In the genomic region with DNA sequence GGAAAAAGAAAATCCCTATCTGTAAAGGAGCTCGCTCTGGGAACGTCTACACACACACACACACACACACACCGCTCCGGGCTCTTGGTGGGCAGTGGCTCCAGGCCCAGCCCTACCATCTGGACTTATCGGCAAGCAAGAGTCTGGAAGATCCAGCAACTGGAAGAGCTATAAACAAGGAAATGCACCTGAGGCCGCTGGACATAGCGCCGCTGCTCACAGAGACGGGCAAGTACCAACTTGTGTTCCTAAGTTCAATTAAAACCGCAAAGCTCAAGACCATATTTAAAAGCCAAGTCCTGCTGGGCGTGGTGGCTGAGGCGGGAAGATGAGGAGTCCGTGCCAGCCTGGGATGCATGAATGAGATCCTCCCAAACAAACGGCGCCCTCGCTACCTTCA, we compare ENCODE assay signal across 17 mouse cellular contexts. TPM values are rescaled to one million over a fixed set of nuclear protein-coding genes. Genes with fewer than 3 reads are reported as not detected.
DNase-seq lines count a peak whose midpoint lies in the region; ATAC-seq and TF ChIP-seq lines count a peak whose summit lies in the region.
"Had no signal": no experiment of that assay in that cellular context is flagged by ENCODE, and none has a peak within 500 bp of the region (broad histone marks: within the 10 kb centered on the region; RNA-seq: fewer than 3 reads in every experiment).

No protein-coding gene starts in this region.

- no peaks in the 10 kb centered on the region for H3K9me3 ChIP-seq in kidney, embryonic 16.5 days (ENCODE audit: low read length)
- no peaks in the 10 kb centered on the region for H3K9me3 ChIP-seq in embryonic facial prominence, embryonic 14.5 days (ENCODE audit: control insufficient read depth, low read length)
- H3K9me3 ChIP-seq in forebrain, embryonic 13.5 days (replicated peaks), result no peaks in the 10 kb centered on the region
- H3K9me3 ChIP-seq: hindbrain, embryonic 12.5 days; liver, embryonic 15.5 days; stomach, embryonic 15.5 days had no signal

- no peak overlapping the region for H3K9ac ChIP-seq in kidney, embryonic 16.5 days (replicated peaks; ENCODE audit: low read length)
- no peak overlapping the region for H3K9ac ChIP-seq in embryonic facial prominence, embryonic 14.5 days (ENCODE audit: low read depth, low read length)
- H3K9ac ChIP-seq in forebrain, embryonic 13.5 days, result no peak overlapping the region
- H3K9ac ChIP-seq: forebrain, postnatal 0 days; hindbrain, embryonic 12.5 days; liver, embryonic 15.5 days; stomach, embryonic 15.5 days had no signal

- H3K36me3 ChIP-seq in kidney, adult 2 months (ENCODE audit: control insufficient read depth, insufficient read depth, low read length), result no peaks in the 10 kb centered on the region
- H3K36me3 ChIP-seq in kidney, embryonic 16.5 days (ENCODE audit: insufficient read depth, low read length), result no peaks in the 10 kb centered on the region
- no peaks in the 10 kb centered on the region for H3K36me3 ChIP-seq in embryonic facial prominence, embryonic 14.5 days (ENCODE audit: control insufficient read depth, insufficient read depth, low read length)
- H3K36me3 ChIP-seq in forebrain, embryonic 13.5 days (ENCODE audit: poor library complexity, severe bottlenecking), result no peaks in the 10 kb centered on the region
- H3K36me3 ChIP-seq: hindbrain, embryonic 12.5 days; liver, embryonic 15.5 days; stomach, embryonic 15.5 days had no signal

- TF ChIP-seq CTCF in kidney, adult 2 months (conservative IDR thresholded peaks at IDR 0.05; ENCODE audit: insufficient read depth, insufficient read length, low read depth, low read length), result no peak
- no peak for TF ChIP-seq CTCF in cerebellum, adult 2 months (IDR thresholded peaks at IDR 0.05; ENCODE audit: borderline replicate concordance, insufficient read depth, low read depth, low read length)

- H3K4me2 ChIP-seq in kidney, embryonic 16.5 days (replicated peaks; ENCODE audit: low read depth, low read length), result no peak overlapping the region
- no peak overlapping the region for H3K4me2 ChIP-seq in embryonic facial prominence, embryonic 14.5 days (ENCODE audit: low read depth, low read length)
- H3K4me2 ChIP-seq in forebrain, embryonic 13.5 days, result no peak overlapping the region
- H3K4me2 ChIP-seq: hindbrain, embryonic 12.5 days; liver, embryonic 15.5 days; midbrain, embryonic 11.5 days; stomach, embryonic 15.5 days had no signal

- no peak for ATAC-seq in kidney, embryonic 16.5 days (ENCODE audit: low FRiP score, low TSS enrichment)
- ATAC-seq in embryonic facial prominence, embryonic 14.5 days (ENCODE audit: low read depth), result no peak
- ATAC-seq in forebrain, embryonic 13.5 days, result no peak
- ATAC-seq: forebrain, postnatal 0 days had no signal

- 40% methylated on average over 16 of the region's 16 CpGs for WGBS in kidney, adult 2 months
- WGBS in kidney, embryonic 16.5 days, result 80% methylated on average over 16 of the region's 16 CpGs
- WGBS in cerebellum, adult 2 months, result 11% methylated on average over 16 of the region's 16 CpGs
- 82% methylated on average over 16 of the region's 16 CpGs for WGBS in embryonic facial prominence, embryonic 14.5 days
- WGBS in forebrain, embryonic 13.5 days, result 85% methylated on average over 16 of the region's 16 CpGs

- H3K27me3 ChIP-seq in kidney, adult 2 months (replicated peaks; ENCODE audit: control insufficient read depth, insufficient read depth, low read length), result no peaks in the 10 kb centered on the region
- H3K27me3 ChIP-seq in kidney, embryonic 16.5 days (ENCODE audit: insufficient read depth, low read length), result no peaks in the 10 kb centered on the region
- no peaks in the 10 kb centered on the region for H3K27me3 ChIP-seq in cerebellum, adult 2 months (ENCODE audit: control insufficient read depth, insufficient read depth, low read length)
- no peaks in the 10 kb centered on the region for H3K27me3 ChIP-seq in embryonic facial prominence, embryonic 14.5 days (replicated peaks; ENCODE audit: control insufficient read depth, insufficient read depth, low read length)
- no peaks in the 10 kb centered on the region for H3K27me3 ChIP-seq in forebrain, embryonic 13.5 days
- H3K27me3 ChIP-seq: hindbrain, embryonic 12.5 days; liver, embryonic 15.5 days; stomach, embryonic 15.5 days had no signal

- no peak for TF ChIP-seq POLR2A in kidney, adult 2 months (IDR thresholded peaks at IDR 0.05; ENCODE audit: low read depth, low read length)
- TF ChIP-seq POLR2A in cerebellum, adult 2 months (IDR thresholded peaks at IDR 0.05; ENCODE audit: borderline replicate concordance, insufficient read depth, low read length), result no peak

- H3K4me1 ChIP-seq in kidney, adult 2 months (ENCODE audit: control insufficient read depth, insufficient read depth, low read length), result peaks cover 50% of the 10 kb centered on the region
- peaks cover 56% of the 10 kb centered on the region for H3K4me1 ChIP-seq in kidney, embryonic 16.5 days (ENCODE audit: insufficient read depth, low read length)
- H3K4me1 ChIP-seq in cerebellum, adult 2 months (ENCODE audit: control insufficient read depth, insufficient read depth, low read length), result peaks cover 49% of the 10 kb centered on the region
- H3K4me1 ChIP-seq in embryonic facial prominence, embryonic 14.5 days (ENCODE audit: control insufficient read depth, insufficient read depth, low read length), result peaks cover 42% of the 10 kb centered on the region
- H3K4me1 ChIP-seq in forebrain, embryonic 13.5 days, result peaks cover 30% of the 10 kb centered on the region

- H3K27ac ChIP-seq in kidney, adult 2 months (ENCODE audit: insufficient read depth, low read depth, low read length), result peak overlapping the region; percentile 6; the same call in 1 of the 2 replicates
- no peak overlapping the region for H3K27ac ChIP-seq in kidney, embryonic 16.5 days (ENCODE audit: low read length)
- H3K27ac ChIP-seq in cerebellum, adult 2 months (ENCODE audit: insufficient read depth, low read length), result no peak overlapping the region
- H3K27ac ChIP-seq in embryonic facial prominence, embryonic 14.5 days (replicated peaks; ENCODE audit: low read depth, low read length), result no peak overlapping the region
- H3K27ac ChIP-seq in forebrain, embryonic 13.5 days, result no peak overlapping the region
- H3K27ac ChIP-seq: hindbrain, embryonic 12.5 days; liver, embryonic 15.5 days had no signal

- H3K4me3 ChIP-seq in kidney, adult 2 months (ENCODE audit: insufficient read depth, low read depth, low read length), result no peak overlapping the region
- H3K4me3 ChIP-seq in kidney, embryonic 16.5 days (ENCODE audit: low read length), result no peak overlapping the region
- H3K4me3 ChIP-seq in cerebellum, adult 2 months (replicated peaks; ENCODE audit: insufficient read depth, low read depth, low read length), result peak overlapping the region; percentile 31
- no peak overlapping the region for H3K4me3 ChIP-seq in embryonic facial prominence, embryonic 14.5 days (ENCODE audit: low read depth, low read length)
- H3K4me3 ChIP-seq in forebrain, embryonic 13.5 days, result no peak overlapping the region
- H3K4me3 ChIP-seq: hindbrain, embryonic 12.5 days; liver, embryonic 15.5 days; stomach, embryonic 15.5 days had no signal

- no peak for DNase-seq in kidney, adult 2 months
- DNase-seq in brain, adult 2 months (ENCODE audit: low read depth, low spot score), result peak; percentile 84
- peak; percentile 73 to 77 for DNase-seq in cerebellum, adult 2 months
- DNase-seq in embryonic facial prominence, embryonic 14.5 days (ENCODE audit: low spot score), result peak; percentile 44
- no peak for DNase-seq in spleen, adult 12 weeks (ENCODE audit: low spot score)
- DNase-seq in thymus, postnatal 25 days, result no peak
- DNase-seq: adrenal gland, postnatal 25 days; B cell, adult 2 months; forebrain, postnatal 0 days; kidney, adult 11 months; thymus, postnatal 14 days had no signal

RNA-seq across cellular contexts. Expression of a gene that starts 16.8 kb away (rescaled TPM):
- polyA plus RNA-seq in kidney, adult 2 months (2012; rRNA removed), result 164 and 208 TPM in 2 replicates
- polyA plus RNA-seq in kidney, embryonic 16.5 days (2015; fragmentation: Nextera tagmentation; extraction: Ambion mirVana), result 40.6 and 45.2 TPM in 2 replicates
- polyA plus RNA-seq in cerebellum, adult 2 months (2012; rRNA removed), result 176 and 177 TPM in 2 replicates
- polyA plus RNA-seq in embryonic facial prominence, embryonic 14.5 days (2014; fragmentation: Nextera tagmentation; extraction: Ambion mirVana), result 37.7 and 41.5 TPM in 2 replicates
- polyA plus RNA-seq in forebrain, embryonic 13.5 days (2015; fragmentation: Nextera tagmentation; extraction: Ambion mirVana), result 25.1 and 34.0 TPM in 2 replicates

RNA-seq across cellular contexts. Expression of a gene that starts 45.9 kb away (rescaled TPM):
- 0.13 and 0.15 TPM in 2 replicates for polyA plus RNA-seq in kidney, adult 2 months (2012; rRNA removed)
- 4.6 and 5.5 TPM in 2 replicates for polyA plus RNA-seq in kidney, embryonic 16.5 days (2015; fragmentation: Nextera tagmentation; extraction: Ambion mirVana)
- 1.5 and 2.5 TPM in 2 replicates for polyA plus RNA-seq in cerebellum, adult 2 months (2012; rRNA removed)
- polyA plus RNA-seq in embryonic facial prominence, embryonic 14.5 days (2014; fragmentation: Nextera tagmentation; extraction: Ambion mirVana), result 5.5 and 5.8 TPM in 2 replicates
- 0.35 and 1.0 TPM in 2 replicates for polyA plus RNA-seq in forebrain, embryonic 13.5 days (2015; fragmentation: Nextera tagmentation; extraction: Ambion mirVana)
- polyA plus RNA-seq: liver, embryonic 15.5 days; midbrain, embryonic 11.5 days had no signal

RNA-seq across cellular contexts. Expression of a gene that starts 56.1 kb away (rescaled TPM):
- 42.9 and 50.5 TPM in 2 replicates for polyA plus RNA-seq in kidney, adult 2 months (2012; rRNA removed)
- polyA plus RNA-seq in kidney, embryonic 16.5 days (2015; fragmentation: Nextera tagmentation; extraction: Ambion mirVana), result 19.4 and 19.9 TPM in 2 replicates
- 6.5 and 10.0 TPM in 2 replicates for polyA plus RNA-seq in cerebellum, adult 2 months (2012; rRNA removed)
- polyA plus RNA-seq in embryonic facial prominence, embryonic 14.5 days (2014; fragmentation: Nextera tagmentation; extraction: Ambion mirVana), result 8.7 and 9.4 TPM in 2 replicates
- 1.2 and 2.3 TPM in 2 replicates for polyA plus RNA-seq in forebrain, embryonic 13.5 days (2015; fragmentation: Nextera tagmentation; extraction: Ambion mirVana)

Comparison
In these comparisons a context has a peak if more than half of its experiments do, and no peak if none do; other contexts are left out.
1. DNase-seq: peak in brain, adult 2 months (single experiment), cerebellum, adult 2 months (2 of 2) and embryonic facial prominence, embryonic 14.5 days (single experiment); none in kidney, adult 2 months (single experiment), spleen, adult 12 weeks (single experiment) and thymus, postnatal 25 days (single experiment).